Mouse (Mus musculus) neural tube, embryonic 11.5 days (tissue): ENCODE results near the gene Celf1. TPM values are rescaled to one million over a fixed set of nuclear protein-coding genes. Genes with fewer than 3 reads are reported as not detected.

Experiments
- ATAC-seq: fragments of 200-750 bp; cut with Nextera tagmentation; 2 replicates; pipeline ENCODE4 v1.8.0; 2017; ENCODE audit warnings: moderate number of reproducible peaks, mild to moderate bottlenecking, moderate TSS enrichment, moderate library complexity; ENCODE audit not compliant: insufficient read depth, low FRiP score, low TSS enrichment
- DNase-seq: peaks from one replicate; pipeline ENCODE4 v3.0.0-alpha.2; 2015; ENCODE audit warnings: low spot score
- H3K27ac ChIP-seq: fragments of 300-500 bp; sonication (generic); 2 replicates; pipeline ENCODE4 v1.5.1; 2014; ENCODE audit warnings: low read depth, mild to moderate bottlenecking, low read length
- H3K27me3 ChIP-seq: fragments of 300-500 bp; sonication (generic); 2 replicates; pipeline ENCODE4 v1.6.1; 2014; ENCODE audit warnings: mild to moderate bottlenecking, low read length, mixed read lengths; ENCODE audit not compliant: control insufficient read depth, insufficient read depth
- H3K36me3 ChIP-seq: fragments of 300-500 bp; sonication (generic); 2 replicates; pipeline ENCODE4 v1.6.1; 2014; ENCODE audit warnings: mild to moderate bottlenecking, low read length, moderate library complexity, mixed read lengths; ENCODE audit not compliant: control insufficient read depth, insufficient read depth
- H3K4me1 ChIP-seq: fragments of 300-500 bp; sonication (generic); 2 replicates; pipeline ENCODE4 v1.6.1; 2014; ENCODE audit warnings: low read length, mixed read lengths; ENCODE audit not compliant: control insufficient read depth, insufficient read depth
- H3K4me2 ChIP-seq: fragments of 300-500 bp; sonication (generic); 2 replicates; pipeline ENCODE4 v1.6.1; 2014; ENCODE audit warnings: low read depth, mild to moderate bottlenecking, moderate library complexity
- H3K4me3 ChIP-seq: fragments of 300-500 bp; sonication (generic); 2 replicates; pipeline ENCODE4 v1.5.1; 2014; ENCODE audit warnings: low read depth, low read length
- H3K9ac ChIP-seq: fragments of 300-500 bp; sonication (generic); 2 replicates; pipeline ENCODE4 v1.6.1; 2014; ENCODE audit warnings: mild to moderate bottlenecking, low read length
- H3K9me3 ChIP-seq: fragments of 300-500 bp; sonication (generic); 2 replicates; pipeline ENCODE4 v1.6.1; 2016; ENCODE audit warnings: low read length; ENCODE audit not compliant: control insufficient read depth
- WGBS: fragments of 180-500 bp; shearing (Covaris S2); extraction: QIAGEN DNeasy Blood & Tissue Kit; methylation state at CpG from one replicate; pipeline ENCODE4 v1.1.7; 2014; 5-methylcytosine and 5-hydroxymethylcytosine counted together
- polyA plus RNA-seq: library from polyadenylated mRNA; unstranded; fragments of >200 nt; fragmentation: Nextera tagmentation; extraction: Ambion mirVana; gene quantifications from 2 replicates; pipeline ENCODE4 v1.2.1, GENCODE M21; 2014

Celf1 gene
- polyA plus RNA-seq, 1 experiment from 2014 or later, result 109 TPM

DNA sequence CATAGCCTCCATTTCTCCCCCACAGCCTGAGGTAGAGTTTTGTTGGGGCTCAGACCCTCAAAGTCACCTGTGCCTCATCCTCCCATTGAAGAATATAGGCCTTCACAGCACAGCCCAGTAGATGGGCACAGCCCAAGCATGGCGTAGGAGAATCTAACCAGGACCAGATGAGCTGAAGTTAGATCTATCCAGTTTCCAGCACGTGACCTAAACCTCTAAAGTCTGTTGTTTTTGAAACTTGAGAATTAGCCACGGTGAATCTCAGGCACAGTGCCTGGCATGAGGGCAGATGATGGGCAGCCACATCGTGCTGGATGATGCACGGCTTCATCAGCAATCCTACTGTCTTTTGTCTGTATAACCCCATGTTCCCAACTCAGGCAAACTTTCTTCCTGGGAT lies 118.3 kb downstream of the Celf1 start:
- Histone ChIP-seq H3K9ac (no peak overlapping the region), H3K4me2 (no peak overlapping the region), H3K9me3 (no peaks in the 10 kb centered on the region), H3K27me3 (no peaks in the 10 kb centered on the region), H3K4me1 (peaks cover 7% of the 10 kb centered on the region), H3K36me3 (peaks cover 33% of the 10 kb centered on the region), H3K27ac (no peak overlapping the region), H3K4me3 (no peak overlapping the region)
- ATAC-seq (no peak), DNase-seq (no peak)
- 84% methylated on average over 5 of the region's 5 CpGs for WGBS

DNA sequence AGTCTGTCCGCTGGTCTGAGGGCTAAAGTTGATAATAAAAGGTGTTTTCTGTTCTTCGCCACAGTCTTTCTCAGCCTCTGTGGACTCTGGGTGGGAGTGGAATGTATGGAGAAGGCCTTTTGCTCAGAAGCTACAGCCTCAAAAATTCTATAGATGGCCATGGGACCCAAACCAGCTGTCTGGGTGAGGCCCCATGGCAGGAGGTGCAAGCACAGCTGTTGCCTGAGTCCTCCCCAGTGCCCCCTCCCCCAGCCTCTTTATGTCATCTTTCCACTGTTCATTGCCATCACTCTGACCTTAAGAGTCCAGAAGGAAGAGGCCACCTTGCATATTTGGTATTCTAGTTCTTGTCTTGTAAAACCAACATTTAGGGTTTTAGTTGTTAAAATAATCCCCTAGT lies 119.2 kb downstream of the Celf1 start:
- Histone ChIP-seq H3K4me2 (no peak overlapping the region), H3K27ac (no peak overlapping the region), H3K9ac (no peak overlapping the region), H3K4me3 (no peak overlapping the region), H3K36me3 (peaks cover 37% of the 10 kb centered on the region), H3K27me3 (no peaks in the 10 kb centered on the region), H3K4me1 (peaks cover 7% of the 10 kb centered on the region), H3K9me3 (no peaks in the 10 kb centered on the region)
- WGBS, result 96% methylated on average over 2 of the region's 2 CpGs
- no peak for DNase-seq
- ATAC-seq, result no peak

DNA sequence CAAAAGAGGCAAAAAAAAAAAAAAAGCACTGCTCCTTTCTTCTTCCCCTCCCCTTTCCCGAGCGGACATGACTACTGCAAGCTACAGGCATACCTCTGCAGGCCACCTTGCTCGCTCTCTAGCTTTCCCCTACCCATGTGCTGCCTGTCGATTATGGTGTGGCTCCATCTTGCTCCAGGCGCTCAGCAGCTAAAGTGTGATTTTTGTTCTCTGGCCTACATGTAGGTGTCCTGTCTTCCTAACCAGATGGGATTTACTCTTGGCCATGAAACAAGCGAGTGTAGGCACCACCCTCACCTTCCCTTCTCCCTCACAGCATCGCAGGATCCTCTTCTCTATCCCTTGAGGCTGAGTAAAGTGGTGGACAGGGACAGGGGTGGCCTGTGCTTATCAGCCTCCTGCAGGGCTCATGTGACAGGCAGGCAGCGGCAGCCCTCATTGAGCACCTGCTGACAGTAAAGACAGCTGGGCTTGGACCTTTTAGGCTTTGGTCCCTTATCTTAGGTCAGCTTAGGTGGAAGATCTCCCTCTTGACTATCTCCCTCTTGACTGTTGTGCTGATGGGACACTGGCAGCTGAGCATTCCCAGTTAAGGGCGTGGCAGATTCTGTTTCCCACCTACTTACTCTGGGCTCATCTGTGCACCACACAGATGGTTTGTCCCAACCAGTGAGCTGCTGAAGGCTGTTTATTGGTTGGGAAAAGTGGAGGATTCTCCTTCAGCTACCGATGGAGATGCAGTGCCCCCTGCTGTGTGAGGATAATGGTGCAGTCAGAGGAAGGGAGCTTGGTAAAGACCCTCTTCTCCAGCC lies 120.6 kb downstream of the Celf1 start:
- DNase-seq (peak; percentile 70), ATAC-seq (peak; percentile 40; the same call in 1 of the 2 replicates)
- Histone ChIP-seq H3K27me3 (no peaks in the 10 kb centered on the region), H3K4me3 (no peak overlapping the region), H3K4me1 (no peaks in the 10 kb centered on the region), H3K9me3 (no peaks in the 10 kb centered on the region), H3K9ac (no peak overlapping the region), H3K4me2 (no peak overlapping the region), H3K27ac (no peak overlapping the region), H3K36me3 (peaks cover 37% of the 10 kb centered on the region)
- 82% methylated on average over 10 of the region's 10 CpGs for WGBS

DNA sequence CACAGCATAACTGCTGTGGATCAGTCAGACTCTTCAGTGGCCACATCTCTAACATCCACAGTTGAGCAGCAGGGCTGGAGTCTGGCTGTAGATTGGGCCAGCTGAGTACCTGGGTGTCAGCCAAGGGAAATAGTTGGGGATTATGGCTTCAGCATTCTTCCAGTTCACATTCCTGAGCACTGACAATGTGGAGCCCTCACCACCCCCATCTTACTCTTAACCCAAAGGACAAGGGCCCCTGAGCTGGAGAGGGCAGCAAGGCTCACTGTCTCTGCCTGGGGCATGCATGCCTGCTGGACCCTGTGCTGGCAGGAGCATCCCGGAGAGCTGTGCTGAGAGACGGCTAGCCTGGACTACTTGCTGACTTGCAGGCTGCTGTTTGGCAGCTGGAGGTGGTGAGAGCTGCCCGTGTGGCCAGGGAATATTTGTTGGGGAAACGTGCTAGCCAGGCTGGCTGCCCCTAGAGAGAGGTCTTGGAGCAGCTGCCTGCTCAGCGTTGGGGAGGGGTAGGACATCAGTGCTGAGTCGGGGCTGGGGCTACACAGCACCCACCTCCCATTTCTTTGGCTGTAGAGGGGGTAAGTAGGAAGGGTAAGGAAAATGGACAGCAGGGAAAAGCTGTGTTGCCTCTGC lies 121.8 kb downstream of the Celf1 start:
- no peak for DNase-seq
- Histone ChIP-seq H3K4me1 (no peaks in the 10 kb centered on the region), H3K9ac (no peak overlapping the region), H3K4me2 (no peak overlapping the region), H3K4me3 (no peak overlapping the region), H3K9me3 (no peaks in the 10 kb centered on the region), H3K36me3 (peaks cover 29% of the 10 kb centered on the region), H3K27ac (no peak overlapping the region), H3K27me3 (no peaks in the 10 kb centered on the region)
- ATAC-seq, result no peak
- WGBS, result 86% methylated on average over 6 of the region's 6 CpGs

DNA sequence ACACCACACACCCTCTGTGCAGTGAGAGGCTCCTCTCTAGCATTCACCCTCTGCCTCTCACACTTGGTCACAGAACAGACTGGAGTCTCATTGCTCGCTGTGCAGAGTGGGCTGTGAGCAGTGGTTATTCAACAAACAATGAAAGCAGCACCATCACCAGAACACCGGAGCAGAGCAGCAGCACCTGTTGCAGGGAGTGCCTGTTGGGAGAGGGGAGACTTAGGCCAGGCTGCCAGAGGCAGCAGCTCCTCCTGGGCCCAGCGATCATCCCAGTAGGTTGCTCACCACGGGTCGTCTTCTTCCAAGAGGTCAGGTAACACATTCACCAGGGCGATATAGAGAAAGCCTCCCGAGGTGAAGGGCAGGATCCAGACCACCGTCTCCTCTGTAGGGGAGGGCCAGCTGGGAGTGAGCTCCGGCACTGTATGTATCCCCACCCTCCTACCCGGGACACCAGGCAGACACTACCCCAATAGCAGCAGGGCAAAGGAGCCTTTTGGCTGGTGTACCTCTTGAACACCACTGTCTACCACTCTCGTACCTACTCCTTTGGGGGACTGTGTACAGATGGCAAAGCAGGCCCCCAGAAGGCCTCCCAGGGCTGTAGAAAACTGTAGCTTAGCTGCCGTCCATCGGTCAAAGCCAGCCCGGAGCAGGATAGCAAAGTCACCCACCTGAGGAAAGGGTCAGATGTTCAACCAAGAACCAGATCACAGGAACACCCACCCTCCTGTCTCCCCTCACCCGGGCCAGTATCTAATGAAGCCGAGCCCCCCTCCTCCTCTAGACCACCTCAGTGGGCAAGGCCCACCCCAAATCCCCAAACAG lies 122.8 kb downstream of the Celf1 start:
- ATAC-seq (no peak), DNase-seq (no peak)
- Histone ChIP-seq H3K27ac (no peak overlapping the region), H3K4me3 (no peak overlapping the region), H3K9me3 (no peaks in the 10 kb centered on the region), H3K36me3 (peaks cover 26% of the 10 kb centered on the region), H3K4me2 (no peak overlapping the region), H3K9ac (no peak overlapping the region), H3K4me1 (no peaks in the 10 kb centered on the region), H3K27me3 (no peaks in the 10 kb centered on the region)
- 95% methylated on average over 16 of the region's 16 CpGs for WGBS

DNA sequence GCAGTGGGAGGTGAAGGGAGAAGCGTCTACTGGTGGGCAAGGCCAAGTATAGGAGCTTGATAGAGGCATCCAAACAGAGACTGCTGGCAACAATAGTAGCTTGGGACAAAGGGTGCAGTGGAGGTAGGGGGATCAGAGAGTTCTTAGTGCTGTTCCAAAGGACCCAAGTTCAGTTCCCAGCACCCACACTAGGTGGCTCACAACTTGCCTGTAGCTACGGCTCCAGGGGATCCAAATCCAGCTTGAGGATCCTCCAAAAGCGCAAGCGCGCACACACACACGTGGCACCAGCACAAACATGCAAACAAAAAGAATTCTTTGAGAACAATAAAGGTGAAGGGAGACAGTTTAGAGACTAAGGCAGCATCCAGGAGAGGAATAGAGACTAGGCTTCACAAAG lies 124.0 kb downstream of the Celf1 start:
- no peak for ATAC-seq
- no peak overlapping the region for H3K4me3 ChIP-seq
- DNase-seq, result no peak
- peaks cover 19% of the 10 kb centered on the region for H3K36me3 ChIP-seq
- 84% methylated on average over 6 of the region's 6 CpGs for WGBS
- H3K27ac ChIP-seq, result no peak overlapping the region
- H3K4me1 ChIP-seq, result peaks cover 6% of the 10 kb centered on the region
- H3K9me3 ChIP-seq, result no peaks in the 10 kb centered on the region
- H3K27me3 ChIP-seq, result no peaks in the 10 kb centered on the region
- H3K4me2 ChIP-seq, result no peak overlapping the region
- no peak overlapping the region for H3K9ac ChIP-seq

DNA sequence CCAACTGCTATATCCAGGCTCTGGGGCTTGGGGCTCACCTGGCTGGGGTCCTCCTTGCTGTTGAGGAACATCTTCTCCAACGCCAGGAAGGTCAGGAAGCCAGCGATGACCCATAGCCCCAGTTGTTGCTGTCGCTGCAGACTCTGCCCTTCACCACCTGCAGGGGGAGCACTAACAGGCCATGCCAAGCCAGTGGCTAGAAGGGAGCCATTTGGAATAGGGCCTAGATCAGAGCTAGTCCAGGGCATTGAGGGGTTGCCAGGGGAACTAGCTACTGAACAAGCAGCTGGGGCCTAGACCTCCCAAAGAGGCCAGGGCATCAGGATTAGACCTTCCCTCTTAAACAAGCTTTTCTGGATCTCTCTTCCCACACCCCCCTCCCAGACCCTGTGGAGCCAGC lies 125.4 kb downstream of the Celf1 start:
- no peak overlapping the region for H3K27ac ChIP-seq
- H3K27me3 ChIP-seq, result no peaks in the 10 kb centered on the region
- 57% methylated on average over 3 of the region's 3 CpGs for WGBS
- no peak overlapping the region for H3K4me2 ChIP-seq
- H3K4me1 ChIP-seq, result peaks cover 9% of the 10 kb centered on the region
- ATAC-seq (no peak), DNase-seq (no peak)
- no peak overlapping the region for H3K4me3 ChIP-seq
- H3K9me3 ChIP-seq, result no peaks in the 10 kb centered on the region
- peaks cover 19% of the 10 kb centered on the region for H3K36me3 ChIP-seq
- H3K9ac ChIP-seq, result no peak overlapping the region

DNA sequence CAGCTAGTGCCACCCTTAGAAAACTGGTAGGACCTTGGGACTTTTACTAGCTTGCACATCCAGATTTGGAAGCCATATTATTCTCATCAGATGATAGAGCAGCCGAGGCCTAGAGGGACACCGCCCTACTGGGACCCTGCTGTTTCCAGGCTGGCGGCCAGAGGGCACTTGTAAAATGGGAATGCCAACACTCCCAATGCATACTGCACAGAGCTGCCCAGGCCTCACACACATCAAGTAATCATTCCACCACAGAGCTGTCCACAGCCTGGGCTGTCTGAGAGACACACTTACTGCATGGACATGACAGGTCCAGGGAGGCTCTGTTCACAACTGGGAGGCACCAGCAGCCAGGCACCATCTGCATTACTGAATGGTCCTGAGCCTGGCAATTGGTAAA lies 126.3 kb downstream of the Celf1 start:
- Histone ChIP-seq H3K27me3 (no peaks in the 10 kb centered on the region), H3K9me3 (no peaks in the 10 kb centered on the region), H3K9ac (no peak overlapping the region), H3K4me1 (peaks cover 15% of the 10 kb centered on the region), H3K4me3 (no peak overlapping the region), H3K4me2 (no peak overlapping the region), H3K36me3 (peaks cover 17% of the 10 kb centered on the region), H3K27ac (no peak overlapping the region)
- ATAC-seq (no peak), DNase-seq (no peak)
- WGBS, result 90% methylated on average over 3 of the region's 3 CpGs
